Mouse (Mus musculus) v-Abl transformed pro-B cells (cell line): ENCODE data around the gene Dnmt3a.

Experiments used
- in situ Hi-C, 2 experiments: fragments of 400-800 bp; cut with MboI; formaldehyde crosslinking; loops; one replicate each; pipeline ENCODE4 v1.15.1; 2025; ENCODE audit not compliant: unreplicated experiment in 2 of 2

Gene Dnmt3a

DNA sequence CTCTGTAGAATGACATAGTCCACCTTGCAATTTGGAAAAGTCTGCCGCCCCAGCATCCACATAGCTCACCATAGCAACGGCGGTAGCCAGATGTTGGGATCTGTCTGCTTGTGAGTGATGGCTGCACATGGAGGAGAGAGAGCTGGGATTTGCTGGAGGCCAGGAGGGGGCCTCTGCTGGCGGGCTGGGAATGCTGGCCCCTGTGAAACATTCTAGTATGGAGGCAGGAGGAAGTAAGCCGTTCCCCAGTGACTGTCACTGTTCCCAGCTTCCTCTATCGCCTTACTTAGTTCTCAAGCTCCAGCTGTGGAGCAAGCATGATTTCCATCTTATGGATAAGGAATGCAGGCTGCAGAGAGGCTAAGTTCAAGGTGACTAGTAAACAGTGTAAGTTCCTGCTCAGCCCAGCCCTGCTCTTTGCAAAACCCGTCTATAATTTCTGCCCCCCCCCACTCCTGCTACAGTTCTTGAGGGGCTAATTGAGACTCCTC lies 37.6 kb downstream of the Dnmt3a start:
- in situ Hi-C loops: no loop called here

DNA sequence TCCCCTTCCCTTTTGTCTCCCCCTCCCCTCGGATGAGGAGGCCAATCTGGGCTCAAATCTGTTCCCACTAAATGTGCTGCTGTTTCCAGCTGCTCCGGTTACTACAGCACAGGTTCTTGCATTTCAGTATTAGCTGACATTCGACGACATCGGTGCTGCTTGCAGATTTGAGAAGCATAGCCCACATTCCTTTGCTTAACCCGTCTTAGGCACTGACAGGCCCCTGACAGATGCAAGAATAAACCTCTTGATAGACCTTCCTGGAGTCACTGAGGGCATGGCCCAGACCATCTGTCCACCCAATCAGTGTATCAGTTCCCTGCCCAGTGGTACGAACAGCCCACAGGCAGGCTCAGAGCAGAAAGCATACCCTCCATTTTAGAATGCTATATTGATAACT lies 38.1 kb downstream of the Dnmt3a start:
- in situ Hi-C loops: no loop called here

DNA sequence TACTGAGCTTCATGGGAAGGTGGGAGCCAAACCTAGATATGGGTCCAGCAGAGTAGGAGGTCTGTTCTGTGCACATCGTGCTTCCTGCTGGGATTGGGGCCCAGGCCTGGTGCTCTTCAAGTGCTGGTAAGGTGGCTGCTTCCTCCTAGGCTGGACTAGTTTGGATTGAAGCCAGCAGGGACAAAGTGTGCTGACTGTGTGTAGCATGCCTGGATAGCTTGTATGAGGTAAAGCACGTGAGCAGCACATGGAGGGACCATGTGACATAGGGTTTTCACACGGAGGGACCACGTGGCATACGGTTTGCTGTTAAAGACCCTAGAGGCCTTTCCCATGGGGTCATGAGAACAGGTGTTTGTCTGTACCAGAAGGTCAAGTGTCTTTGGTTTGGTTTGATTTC lies 38.5 kb downstream of the Dnmt3a start:
- in situ Hi-C loops: no loop called here

DNA sequence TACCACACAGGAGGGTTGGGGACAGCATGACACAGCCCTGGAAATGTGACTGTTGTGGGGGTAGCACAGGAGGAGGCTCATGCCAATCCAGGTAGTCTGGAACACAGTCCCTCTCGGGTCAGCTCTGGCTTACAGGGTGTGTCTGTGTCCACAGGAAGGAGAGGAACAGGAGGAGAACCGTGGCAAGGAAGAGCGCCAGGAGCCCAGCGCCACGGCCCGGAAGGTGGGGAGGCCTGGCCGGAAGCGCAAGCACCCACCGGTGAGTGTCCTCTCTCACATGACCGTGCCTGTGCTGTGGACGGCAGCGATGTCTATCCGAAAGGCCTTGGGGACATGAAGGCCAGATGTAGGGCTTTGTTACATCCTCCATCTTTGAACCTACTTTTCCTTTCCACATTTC lies 43.7 kb downstream of the Dnmt3a start:
- in situ Hi-C loops: no loop called here

DNA sequence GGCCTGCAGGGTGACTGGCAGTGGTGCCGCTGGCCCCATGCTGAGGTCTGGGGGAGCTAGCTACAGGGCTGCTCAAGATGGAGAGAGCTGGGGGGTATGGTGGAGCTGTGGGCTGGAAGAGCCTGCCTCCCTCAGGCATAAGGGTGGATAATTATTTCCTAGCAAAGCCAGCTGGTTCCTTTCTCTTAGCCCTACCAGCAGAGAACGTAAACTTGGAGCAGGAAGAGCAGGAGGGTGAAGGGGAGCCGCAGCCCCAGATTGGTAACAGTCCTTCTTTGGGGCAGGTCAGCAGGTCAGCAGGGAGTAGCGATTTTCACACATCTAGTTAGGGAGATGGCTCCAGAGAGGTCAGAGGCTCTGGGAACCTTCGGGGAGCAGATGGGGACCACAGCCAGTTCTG lies 44.4 kb downstream of the Dnmt3a start:
- in situ Hi-C loops: loop anchor here (10.0 to 25.0 kb wide), 2 partner anchors 155 to 413 kb away; partner anchors contain the start of gene Asxl2 (in 1 of the 2)

DNA sequence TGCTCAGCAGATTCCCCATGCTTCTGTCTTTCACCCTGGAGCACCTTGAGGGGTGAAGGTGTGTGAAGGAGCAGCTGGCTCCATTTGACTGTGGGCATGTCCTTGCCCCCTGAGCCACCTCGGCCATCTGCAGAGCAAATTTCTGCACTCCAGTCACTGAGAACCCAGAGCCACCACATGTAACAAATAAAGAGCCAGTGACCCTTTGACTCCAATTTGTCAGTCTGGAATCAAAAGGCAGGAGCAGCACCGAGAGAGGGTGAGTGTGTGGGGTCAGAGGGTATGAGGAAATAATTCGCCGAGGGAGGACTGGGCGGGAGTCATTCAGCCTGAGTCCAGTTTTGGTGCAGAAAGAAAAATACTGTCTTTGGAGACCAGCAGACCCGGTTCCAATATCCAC lies 44.9 kb downstream of the Dnmt3a start:
- in situ Hi-C loops: loop anchor here (10.0 to 25.0 kb wide), 2 partner anchors 156 to 413 kb away; partner anchors contain the start of gene Asxl2 (in 1 of the 2)

DNA sequence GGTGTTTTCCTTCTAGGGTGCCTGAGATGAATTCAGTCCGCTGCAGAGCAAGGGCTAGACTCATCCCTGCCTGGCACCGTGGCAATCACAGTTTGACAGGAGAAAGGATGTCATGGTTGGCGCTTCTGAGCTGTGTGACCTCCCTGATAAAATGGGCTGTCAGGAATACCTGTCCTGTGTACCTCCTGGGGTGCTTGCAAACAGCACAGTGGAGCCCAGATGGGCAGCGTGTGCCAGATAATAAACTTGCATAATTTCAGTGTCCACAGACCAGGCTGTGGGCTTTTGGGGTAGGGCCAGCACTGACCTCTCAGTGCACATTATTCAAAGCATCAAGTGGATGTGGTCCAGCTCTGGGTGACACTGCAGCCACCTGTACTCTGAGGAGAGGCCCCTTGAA lies 45.4 kb downstream of the Dnmt3a start:
- in situ Hi-C loops: loop anchor here (10.0 to 25.0 kb wide), 2 partner anchors 156 to 414 kb away; partner anchors contain the start of gene Asxl2 (in 1 of the 2)

DNA sequence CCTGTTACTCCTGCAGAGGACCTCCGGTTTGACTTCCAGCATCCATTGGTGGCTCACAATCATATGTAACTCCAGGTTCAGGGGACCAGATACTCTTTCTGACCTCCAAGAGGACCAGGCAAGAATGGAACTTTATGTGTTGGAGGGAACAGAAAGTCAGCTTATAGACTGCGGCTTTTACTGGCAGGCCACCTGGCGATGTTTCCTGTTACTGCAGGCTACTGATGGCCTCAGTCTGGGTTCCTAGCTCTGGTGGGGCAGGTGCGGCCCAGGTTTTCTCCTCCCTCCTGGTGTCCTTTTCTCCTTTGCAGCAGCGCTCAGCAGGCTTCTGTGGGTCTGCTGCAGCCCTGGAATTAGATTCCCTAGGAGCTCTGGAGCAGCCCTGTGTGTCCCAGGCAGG lies 46.7 kb downstream of the Dnmt3a start:
- in situ Hi-C loops: loop anchor here (10.0 to 25.0 kb wide), 2 partner anchors 158 to 415 kb away; partner anchors contain the start of gene Asxl2 (in 1 of the 2)

DNA sequence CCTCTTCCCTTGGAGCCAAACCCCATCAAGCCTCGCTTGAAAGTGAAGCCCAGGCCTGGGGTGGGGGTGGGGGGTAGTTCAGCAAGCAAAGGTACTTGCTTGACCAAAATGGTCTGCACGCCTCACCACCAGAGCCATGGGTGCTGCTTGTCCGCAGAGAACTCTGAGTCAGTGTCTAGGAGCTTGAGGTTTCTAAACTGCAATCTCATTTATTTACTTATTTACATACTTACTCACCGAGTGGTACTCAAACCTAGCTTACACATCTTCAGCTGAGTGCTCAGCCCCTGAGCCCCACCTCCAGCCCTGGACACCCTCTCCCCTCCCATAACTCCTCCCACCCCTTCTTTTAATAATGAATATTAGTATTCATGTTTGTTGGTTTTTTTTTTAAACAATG lies 48.6 kb downstream of the Dnmt3a start:
- in situ Hi-C loops: loop anchor here (10.0 to 25.0 kb wide), 2 partner anchors 160 to 417 kb away; partner anchors contain the start of gene Asxl2 (in 1 of the 2)

DNA sequence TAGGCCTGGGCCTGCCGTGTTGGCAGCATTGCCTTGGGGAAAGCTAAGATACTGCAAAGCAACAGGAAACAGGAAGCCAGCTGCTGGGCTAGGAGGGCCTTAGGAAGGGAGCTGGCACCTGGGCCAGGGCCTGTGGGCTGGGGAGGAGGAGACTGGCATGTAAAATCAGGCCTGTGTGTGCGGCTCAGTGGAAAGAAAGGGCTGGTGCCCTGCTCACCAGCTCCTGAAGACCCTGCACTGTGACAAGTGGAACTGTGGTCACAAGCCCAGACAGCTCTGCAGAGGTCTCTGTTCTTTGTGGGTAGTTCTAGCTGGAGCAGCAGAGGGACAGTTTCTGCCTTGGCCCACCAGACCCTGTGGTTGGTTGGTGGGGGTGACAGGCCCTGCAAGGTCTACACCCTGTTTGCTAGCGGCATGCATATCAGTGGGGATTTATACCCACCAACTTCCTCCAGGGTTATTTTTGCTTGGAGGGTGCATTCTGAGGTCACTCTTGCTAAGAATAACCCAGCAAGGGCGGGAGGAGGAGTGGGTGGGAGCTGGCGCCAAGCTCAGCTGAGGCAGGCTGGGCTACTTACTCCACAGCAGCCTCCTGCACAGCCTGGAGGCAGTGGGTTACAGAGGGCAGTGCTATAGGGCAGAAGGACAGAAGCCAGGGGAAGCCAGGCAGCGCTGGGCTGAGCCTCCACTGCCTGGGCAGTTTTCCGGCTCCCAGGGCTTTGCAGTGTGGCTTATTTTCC lies 50.1 kb downstream of the Dnmt3a start:
- in situ Hi-C loops: loop anchor here (10.0 to 25.0 kb wide), 2 partner anchors 161 to 419 kb away; partner anchors contain the start of gene Asxl2 (in 1 of the 2)

DNA sequence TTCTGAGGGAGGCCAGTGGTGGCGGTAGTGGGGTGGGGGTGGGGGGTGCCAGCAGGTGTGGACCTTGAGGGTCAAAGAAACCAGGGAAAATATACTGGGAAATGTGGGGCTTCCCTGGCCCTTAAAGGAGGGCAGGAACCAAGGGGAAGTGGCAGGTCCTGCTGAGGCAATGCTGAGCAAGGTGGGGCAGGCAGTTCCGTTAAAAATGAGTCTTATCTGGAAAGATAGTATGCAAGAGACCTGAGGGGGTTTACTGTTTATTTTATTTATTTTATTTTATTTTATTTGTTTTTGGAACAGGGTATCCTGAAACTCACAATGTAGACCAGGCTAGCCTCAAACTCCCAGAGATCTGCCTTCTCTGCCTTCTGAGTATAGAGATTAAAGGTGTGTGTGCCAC lies 50.9 kb downstream of the Dnmt3a start:
- in situ Hi-C loops: loop anchor here (10.0 to 25.0 kb wide), 2 partner anchors 162 to 419 kb away; partner anchors contain the start of gene Asxl2 (in 1 of the 2)

DNA sequence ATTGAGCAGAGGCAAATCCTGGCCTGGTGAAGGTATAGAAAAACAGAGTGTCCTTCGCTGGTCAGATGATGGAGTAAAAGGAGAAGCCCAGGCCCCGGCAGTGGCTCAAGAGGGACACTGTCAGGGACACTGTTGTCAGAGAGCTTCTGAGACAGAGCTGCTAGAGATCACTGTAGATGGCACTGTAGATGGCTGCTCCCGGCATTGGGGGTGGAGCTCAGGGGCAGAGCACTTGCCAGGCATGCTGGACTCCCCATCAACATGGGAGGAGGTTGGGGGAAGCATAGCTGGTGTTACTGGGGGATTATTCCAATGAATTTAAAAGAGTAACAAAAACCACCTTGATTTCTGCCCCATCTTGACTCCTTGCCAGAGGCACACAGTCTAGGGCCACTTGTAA lies 51.4 kb downstream of the Dnmt3a start:
- in situ Hi-C loops: loop anchor here (10.0 to 25.0 kb wide), 2 partner anchors 162 to 420 kb away; partner anchors contain the start of gene Asxl2 (in 1 of the 2)

DNA sequence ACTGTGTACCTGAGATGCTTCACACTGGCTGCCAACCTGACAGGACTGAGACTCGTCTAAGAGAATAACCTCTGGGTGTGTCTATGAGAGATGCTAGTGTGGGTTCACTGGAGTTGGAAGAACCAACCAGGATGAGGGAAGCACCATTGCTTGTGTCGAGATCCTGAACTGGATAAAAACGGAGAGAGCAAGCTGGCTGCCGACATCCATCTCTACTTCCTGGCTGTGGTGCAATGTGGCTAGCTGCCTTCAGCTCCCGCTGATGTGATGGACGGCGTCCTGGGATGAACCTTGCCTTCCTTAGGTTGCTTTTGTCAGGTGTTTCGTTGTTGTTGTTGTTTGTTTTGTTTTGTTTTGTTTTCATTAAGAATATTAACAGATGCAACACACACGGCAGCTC lies 52.0 kb downstream of the Dnmt3a start:
- in situ Hi-C loops: loop anchor here (10.0 to 25.0 kb wide), 2 partner anchors 163 to 420 kb away; partner anchors contain the start of gene Asxl2 (in 1 of the 2)

DNA sequence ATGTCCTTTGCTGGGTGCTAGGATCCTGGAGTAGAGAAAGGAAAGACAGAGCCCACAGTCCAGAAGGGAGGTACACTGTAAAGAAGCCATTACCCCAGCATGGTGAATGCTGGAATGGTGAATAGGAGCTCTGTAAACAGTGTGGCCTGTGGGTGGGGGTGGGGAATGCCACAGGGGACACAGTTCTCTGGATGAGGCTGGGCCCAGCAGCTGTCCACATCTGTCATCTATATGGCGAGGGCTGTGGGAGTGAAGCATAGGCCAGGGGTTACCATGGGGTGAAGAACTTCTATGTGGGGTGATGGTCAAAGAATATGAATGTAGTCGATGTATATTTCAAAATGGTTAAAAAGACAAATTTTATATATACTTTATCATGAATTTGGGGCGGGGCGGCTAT lies 52.9 kb downstream of the Dnmt3a start:
- in situ Hi-C loops: loop anchor here (10.0 to 25.0 kb wide), 2 partner anchors 164 to 421 kb away; partner anchors contain the start of gene Asxl2 (in 1 of the 2)

DNA sequence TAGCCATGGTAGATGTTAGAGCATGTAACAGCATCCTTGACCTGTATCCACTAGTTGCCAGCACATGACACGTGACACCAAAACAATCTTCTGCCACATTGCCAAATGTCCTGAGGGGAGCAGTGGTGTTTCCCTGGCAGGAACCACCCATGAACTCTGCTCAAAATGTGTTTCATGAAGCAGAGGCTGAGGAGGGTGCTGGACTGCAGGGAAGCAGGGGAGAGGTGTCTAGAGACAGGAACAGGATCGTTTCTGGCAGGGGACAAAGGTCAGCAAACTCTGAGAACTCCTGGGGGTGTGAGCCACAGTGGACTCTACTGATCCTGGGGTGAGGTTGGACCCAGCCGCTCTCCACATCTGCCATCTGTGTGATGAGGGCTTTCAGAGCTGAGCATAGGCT lies 53.7 kb downstream of the Dnmt3a start:
- in situ Hi-C loops: loop anchor here (10.0 to 25.0 kb wide), 2 partner anchors 165 to 422 kb away; partner anchors contain the start of gene Asxl2 (in 1 of the 2)

DNA sequence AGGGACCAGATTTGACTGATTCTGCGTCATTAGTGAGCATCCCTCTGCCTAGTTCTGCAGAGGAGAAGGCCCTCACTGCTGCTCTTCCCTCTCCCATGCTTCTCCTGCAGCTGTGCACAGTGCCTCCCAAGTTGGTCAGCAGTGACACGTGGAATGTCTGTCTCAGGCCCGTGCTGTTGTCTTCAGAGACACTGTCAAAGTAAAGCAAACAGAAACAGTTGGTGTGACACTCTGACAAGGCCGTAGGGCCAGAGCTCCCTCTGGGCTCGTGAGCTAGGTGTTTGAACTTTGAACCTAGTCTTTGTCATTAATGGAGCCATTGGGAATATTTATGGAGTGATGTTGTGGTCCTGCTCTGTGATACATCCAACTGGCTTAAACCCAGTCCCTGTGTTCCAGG lies 54.2 kb downstream of the Dnmt3a start:
- in situ Hi-C loops: loop anchor here in 1 of 2 experiments (25.0 kb wide), 1 partner anchor 423 kb away; the partner anchor contains the start of gene Asxl2

DNA sequence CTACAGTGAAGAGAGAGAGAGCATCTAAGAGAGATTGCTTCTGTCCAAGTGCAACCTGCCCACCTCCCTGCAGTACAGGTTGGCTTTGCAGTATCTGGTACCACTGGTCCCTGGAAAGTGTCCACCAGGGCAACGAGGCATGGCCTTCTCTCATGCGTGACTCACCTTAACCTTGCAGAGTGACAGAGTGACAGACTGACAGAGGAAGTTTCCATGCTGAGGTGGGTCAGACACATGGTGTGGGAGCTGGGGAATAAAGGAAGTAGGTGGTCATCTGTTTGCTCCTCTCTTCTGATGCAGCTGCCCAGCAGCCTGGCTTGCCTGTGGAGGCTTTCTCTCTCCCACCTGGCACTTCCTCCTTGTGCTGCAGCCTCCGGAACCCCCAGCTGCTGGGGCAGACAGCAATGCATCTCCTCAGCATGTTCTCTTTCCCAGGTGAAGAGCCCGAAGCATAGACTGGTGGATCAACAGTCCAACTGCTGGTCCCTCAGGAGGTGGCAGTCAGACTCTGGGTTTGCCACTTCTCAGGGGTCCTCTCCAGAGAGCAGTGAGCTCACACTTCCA lies 55.9 kb downstream of the Dnmt3a start:
- in situ Hi-C loops: loop anchor here in 1 of 2 experiments (25.0 kb wide), 1 partner anchor 424 kb away; the partner anchor contains the start of gene Asxl2

DNA sequence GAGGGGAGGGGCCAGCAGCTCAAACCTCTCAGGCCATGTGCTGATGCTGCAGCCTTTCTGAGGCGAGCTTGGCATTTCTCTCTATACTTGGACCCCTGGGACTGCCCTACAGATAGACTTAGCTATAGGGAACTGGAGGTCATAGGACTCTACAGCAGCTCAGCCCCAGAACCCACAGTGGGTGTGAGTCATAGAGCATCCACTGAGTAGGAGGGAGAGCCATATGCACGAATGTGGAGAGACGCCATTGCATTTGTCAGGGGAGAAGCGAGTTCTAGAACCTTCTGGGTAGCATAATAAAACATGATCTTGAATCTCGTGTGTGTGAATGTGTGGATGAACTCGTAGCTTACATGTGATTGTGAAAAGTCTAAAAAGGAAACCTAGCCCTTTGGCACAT lies 56.4 kb downstream of the Dnmt3a start:
- in situ Hi-C loops: loop anchor here in 1 of 2 experiments (25.0 kb wide), 1 partner anchor 425 kb away; the partner anchor contains the start of gene Asxl2

DNA sequence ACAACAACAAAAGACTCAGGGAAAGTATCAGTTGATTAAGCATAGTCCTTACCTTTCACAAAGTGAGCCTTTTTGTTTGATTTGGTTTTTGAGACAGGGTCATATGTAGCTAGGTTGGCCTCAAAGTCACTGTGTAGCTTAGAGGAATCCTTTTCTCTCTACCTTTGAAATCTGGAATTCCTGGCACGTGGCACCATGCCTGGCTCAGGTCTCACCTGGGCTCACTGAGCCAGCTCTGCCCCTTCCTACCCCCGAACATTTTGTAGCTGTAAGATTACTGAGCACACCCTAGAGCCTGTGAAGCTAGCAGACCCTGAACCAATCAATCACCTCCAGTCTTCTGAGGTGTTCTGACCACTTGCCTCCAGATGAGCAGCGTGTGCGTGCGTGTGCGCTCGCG lies 58.4 kb downstream of the Dnmt3a start:
- in situ Hi-C loops: loop anchor here in 1 of 2 experiments (25.0 kb wide), 1 partner anchor 427 kb away; the partner anchor contains the start of gene Asxl2

DNA sequence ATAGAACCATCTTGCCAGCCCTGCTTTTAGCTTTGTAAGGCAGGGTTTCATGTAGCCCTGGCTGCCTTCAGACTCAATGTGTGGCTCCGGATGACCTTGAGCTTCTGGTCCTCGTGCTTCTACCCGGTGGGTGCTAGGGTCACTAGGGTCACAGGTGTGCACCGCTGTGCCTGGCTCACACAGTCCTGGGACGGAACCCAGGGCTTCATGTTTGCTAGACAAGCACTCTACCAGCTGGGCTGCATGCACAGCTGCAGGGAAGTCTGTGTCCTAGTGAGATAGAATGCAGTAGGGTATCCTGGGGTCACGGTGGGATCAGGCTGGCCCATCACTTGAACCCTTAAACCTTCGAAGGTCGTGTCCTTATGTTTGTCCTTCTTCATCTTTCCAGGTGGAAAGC lies 59.8 kb downstream of the Dnmt3a start:
- in situ Hi-C loops: loop anchor here in 1 of 2 experiments (25.0 kb wide), 1 partner anchor 428 kb away; the partner anchor contains the start of gene Asxl2
